Mouse (Mus musculus) layer of hippocampus, adult 9-11 months (tissue): ENCODE measurements around the gene Zfp53.

Experiments
- DNase-seq: peaks from one replicate; pipeline ENCODE4 v3.0.0; 2022

Gene Zfp53

DNA sequence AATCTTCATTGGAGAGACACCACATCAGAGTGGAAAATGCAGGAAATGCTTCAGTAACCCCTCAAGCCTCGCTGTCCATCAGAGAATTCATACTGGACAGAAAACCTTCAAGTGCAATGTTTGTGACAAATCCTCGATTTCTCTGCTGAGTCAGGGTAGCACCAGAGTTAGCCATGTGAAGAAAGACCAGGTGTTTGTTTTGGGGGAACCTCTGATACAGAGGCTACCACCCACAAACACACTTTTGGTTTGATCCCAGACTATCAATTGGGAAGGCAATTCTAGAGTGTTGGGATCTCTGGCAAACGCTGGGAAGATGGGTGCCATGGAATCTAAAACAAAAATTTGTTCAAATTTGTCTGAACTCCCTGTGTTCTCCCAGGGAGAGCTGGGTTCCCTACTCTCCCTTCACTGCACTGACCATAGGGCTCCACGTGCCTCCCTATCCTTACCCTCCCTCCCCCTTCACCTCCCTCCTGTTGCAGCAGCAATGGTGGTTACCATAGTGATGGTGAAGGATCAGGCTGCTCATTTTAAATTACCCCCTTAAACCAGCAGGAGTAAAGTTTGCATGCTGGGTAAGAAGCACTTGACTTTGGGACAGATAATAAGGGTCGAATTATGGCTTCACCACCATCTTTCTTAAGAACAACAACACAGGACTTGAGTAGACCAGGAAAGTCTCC is 42.0 kb downstream of the Zfp53 start:
- DNase-seq: no peak

DNA sequence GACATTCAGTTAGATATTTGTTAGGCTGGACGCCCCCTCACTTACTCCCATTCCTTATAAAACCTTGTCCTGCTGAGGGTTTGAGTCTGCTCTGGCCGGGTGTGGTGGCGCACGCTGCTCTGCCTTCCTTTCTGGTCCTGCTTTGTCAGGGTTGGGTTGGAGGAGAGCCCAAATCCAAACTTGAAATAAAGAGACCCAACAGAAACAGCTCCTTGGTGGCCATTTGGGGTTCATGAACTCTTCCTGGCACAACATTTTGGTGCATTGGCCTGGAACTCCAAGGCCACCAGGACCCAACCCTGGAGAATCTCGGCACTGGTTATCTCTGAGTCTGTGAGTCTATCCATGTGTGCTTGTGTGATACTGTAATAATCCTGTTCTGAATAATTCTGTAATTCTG is 42.8 kb downstream of the Zfp53 start:
- no peak for DNase-seq

DNA sequence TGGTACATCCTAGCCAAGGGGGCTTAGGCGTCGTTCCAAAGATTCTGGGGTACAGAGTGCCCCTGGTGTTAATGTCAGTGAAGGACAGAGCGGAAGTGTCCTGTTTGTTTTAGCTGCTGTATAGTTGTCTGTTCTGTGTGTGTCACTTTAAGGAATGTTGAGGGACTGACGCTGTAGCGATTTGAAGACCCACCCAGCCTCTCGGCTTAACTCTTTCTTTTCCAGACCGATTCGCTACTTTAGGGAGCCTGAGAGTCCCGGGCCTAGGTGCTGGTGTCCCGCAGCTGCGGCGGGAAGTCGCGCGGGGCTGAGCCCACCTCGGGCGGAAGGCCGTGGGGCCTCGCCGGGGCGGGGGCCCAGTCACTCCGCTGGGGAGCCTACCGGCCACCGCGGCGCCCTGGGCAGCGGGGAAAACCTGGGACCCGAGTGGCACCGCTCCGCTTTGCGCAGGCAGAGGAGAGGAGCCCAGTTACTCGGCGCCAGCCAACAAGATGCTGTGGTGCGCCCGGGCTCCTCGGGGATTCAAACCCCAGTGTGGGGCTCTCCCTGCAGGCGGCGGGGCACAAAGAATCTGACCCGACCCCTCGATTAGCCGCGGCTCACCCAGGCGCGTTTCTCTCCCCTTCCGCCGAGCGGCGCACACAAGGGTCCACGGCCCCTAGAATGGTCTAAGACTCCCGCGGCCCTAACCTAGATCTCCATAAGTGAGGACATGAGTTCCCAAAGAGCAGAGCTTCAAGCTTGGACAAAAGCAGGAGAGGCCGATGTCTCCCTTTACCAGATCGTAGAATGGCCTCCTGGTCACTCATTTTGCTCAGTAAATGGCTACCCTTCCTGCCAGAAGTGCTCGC is 43.5 kb downstream of the Zfp53 start:
- DNase-seq: peak; percentile 69

DNA sequence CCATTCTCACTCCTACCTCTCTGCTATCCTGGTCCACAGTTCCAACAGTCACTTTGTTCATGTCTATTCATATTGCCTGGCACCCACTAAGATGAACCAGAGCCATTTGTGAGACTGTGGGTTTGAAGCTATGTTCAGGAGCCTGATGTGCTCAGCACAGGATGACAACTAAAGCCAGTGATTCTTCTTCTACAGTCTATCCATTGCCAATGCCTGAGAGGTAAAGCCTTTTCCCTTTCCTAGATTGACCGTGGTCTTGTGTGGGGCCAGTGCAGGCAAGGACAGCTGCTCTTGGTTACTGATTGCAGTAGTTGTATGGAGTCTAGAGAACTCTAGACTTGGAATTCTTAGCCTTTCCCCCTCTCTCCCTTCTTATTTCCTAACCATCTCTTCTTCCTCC is 45.2 kb downstream of the Zfp53 start:
- DNase-seq: no peak

DNA sequence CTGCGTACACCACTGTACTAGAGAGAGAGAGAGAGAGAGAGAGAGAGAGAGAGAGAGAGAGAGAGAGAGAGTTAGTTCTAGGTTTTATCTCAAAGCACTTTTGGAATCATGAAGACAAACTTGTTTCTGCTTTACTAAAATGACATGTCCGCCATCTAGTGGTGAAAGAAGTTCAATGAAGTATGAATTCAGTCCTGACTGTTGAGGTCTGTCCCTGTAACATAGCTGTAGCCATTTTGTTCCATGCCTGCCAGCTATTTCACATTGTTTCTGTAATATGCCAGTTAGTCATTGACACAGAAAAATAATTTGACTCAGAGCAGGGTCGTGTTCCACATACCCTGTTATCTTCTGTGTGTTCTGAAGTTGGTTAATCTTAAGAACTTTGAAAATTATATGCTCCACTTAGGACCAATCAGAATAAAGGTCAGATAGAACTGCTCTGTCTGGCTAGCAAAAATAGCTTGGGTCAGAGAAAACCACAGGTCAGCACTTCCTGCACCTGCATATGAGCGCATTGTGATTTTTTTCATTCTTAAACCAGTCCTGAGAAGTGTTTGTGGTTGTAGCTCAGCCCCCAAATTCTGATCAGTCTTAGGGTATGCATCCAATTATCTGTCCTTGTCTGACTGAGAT is 45.8 kb downstream of the Zfp53 start:
- peak; percentile 75 for DNase-seq

DNA sequence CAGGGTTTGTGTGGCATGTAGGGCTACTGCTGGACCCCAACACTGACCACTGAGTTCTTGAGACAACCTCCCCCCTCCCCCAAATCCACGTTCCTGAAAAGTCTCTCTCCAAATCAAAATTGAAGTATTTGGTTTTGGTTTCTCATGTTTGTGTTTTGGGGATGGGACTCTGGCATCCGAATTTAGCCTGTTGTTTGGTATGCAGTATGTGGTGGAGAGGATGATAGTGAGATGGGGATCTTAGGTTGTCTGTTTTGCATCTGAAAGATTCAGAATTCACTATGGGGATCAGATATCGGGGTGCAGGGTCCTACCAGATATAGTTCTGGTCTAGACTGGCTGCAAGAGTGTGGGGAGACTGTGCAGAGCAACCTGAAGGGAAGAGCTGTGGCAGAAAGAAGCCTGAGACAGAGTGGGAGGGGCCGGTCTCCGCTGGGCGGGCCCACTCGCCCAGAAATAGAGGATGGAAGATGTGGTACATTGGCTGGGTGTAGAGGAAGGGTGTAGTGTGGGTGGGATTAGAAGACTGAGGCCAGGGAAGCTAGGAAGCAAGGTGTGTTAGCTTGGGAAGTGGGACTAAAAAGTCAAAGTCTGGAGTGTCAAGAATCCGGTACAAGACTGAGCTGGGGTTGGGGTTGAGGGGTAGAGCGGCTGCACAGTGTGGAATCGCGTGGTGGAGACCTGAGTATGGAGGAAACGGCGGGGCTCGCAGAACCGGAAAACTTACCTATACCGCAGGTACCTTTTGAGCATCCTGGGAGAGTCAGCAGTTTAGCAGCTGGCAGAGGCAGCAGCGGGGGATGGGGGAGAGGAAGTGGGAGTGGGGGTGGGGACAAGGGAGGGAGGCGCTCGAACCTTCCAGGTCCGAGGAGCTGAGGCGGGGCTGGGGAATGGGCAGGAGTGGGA is 46.6 kb downstream of the Zfp53 start, which contains the start of gene Zfp52:
TSS of gene Zfp52 (plus strand) at position 444 of the 906 bp plus-strand sequence.
- peak; percentile 65 for DNase-seq

DNA sequence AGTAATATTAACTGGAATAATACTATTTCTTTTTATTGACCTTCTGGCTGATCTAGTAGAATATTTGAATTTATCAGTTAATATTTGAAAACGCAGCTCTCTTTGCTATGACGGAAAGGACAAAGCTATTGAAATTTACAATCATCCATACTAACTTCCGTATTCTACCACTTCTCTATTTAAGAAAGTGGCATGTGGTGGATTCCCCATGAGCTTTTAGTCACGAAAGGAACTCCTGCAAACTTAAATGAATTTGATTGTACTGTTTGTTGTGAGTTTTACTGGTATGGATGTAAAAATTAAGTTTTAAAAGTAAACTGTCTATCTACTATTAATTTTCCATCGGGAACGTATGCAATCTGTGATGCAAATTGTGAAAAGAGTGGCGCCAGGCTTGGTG is 47.3 kb downstream of the Zfp53 start:
- no peak for DNase-seq

DNA sequence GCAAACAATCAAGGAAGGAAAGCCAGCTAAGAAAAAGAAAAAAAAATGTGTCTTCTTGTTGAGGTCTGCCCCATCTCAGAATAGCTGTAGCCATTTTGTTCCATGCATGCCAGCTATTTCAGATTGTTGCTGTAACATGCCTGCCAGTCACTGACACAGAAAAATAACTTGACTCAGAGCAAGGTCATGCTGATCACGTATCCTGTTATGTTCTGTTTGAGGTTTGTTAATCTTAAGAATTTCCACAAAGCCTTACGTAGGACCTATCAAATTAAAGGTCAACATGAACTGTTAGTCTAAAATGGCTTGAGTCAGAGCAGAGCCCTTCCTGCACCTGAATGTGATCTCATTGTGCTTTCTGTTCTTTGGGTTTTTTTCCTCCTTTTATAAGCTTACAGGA is 47.9 kb downstream of the Zfp53 start:
- DNase-seq: no peak

DNA sequence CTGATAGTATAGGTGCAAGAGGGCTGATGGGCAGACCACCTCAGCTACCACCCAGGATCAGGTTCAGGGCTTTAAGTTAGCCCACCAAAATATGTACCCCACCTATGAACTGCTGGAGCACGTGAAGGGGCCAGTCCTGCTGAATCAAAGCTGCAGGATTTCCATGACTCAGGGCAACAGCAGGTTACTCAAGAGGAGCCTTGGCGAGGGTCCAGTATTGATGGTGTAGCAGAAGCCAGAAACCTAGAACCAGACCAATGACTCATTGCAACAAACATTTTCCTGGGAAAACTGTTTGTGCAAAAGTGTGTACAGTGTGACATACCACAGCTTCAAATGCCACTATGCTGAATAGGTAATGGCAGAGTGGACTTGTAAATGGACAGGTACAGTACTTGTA is 69.0 kb downstream of the Zfp53 start:
- DNase-seq: no peak
